Comparison of ENCODE assay signal across 8 mouse cellular contexts in the genomic region with DNA sequence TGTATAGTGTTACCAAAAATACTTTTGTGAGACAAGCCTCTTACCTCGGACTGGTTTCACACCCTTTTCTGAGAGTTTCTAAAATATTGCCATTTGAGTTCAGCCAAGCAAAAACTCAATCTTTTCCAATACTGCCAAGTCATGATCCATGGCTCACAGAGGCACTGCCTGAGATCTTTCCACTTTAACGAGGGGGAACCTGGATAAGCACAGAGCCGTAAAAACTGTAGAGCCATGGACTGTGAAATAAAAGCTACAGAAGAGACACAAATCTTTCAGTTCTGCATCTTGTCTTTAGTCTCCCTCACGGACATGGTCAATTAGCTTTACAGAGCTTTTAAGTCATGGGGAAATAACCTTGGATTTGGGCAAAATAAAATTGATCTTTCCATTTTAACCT. TPM values are rescaled to one million over a fixed set of nuclear protein-coding genes. Genes with fewer than 3 reads are reported as not detected.
DNase-seq lines count a peak whose midpoint lies in the region; ATAC-seq and TF ChIP-seq lines count a peak whose summit lies in the region.

No protein-coding gene starts in this region.

- H3K4me2 ChIP-seq in heart, embryonic 12.5 days: peak overlapping the region; percentile 69
- H3K4me2 ChIP-seq in forebrain, postnatal 0 days (ENCODE audit: low read depth): peak overlapping the region; percentile 59

- H3K36me3 ChIP-seq in heart, embryonic 12.5 days: peaks cover 23% of the 10 kb centered on the region
- peaks cover 25% of the 10 kb centered on the region for H3K36me3 ChIP-seq in ES-E14 (ENCODE audit: control insufficient read depth, insufficient read depth, low read length, poor library complexity, severe bottlenecking)
- H3K36me3 ChIP-seq in forebrain, postnatal 0 days (ENCODE audit: insufficient read depth): peaks cover 22% of the 10 kb centered on the region
- peaks cover 26% of the 10 kb centered on the region for H3K36me3 ChIP-seq in macrophage (ENCODE audit: inconsistent target)

- H3K9ac ChIP-seq in heart, embryonic 12.5 days: peak overlapping the region; percentile 91
- peak overlapping the region; percentile 100 for H3K9ac ChIP-seq in ES-E14 (ENCODE audit: insufficient read depth, low read depth, low read length, poor library complexity, severe bottlenecking)
- H3K9ac ChIP-seq in forebrain, postnatal 0 days: peak overlapping the region; percentile 95

- in situ Hi-C loops in ES-E14 (cut with MboI; ENCODE audit: low sequenced_read_pairs in 2 of 2, unreplicated experiment in 2 of 2): loop anchor here in 1 of 2 experiments (25.0 kb wide), 1 partner anchor 849 kb away; a partner anchor contains a TSS

- no peak for ATAC-seq in heart, embryonic 12.5 days (ENCODE audit: insufficient number of reproducible peaks, low FRiP score)
- ATAC-seq in forebrain, postnatal 0 days: no peak

- intact Hi-C loops in heart, postnatal 14 days (cut with DNase I): no loop called here

- H3K9me3 ChIP-seq in heart, embryonic 12.5 days (replicated peaks): no peaks in the 10 kb centered on the region
- H3K9me3 ChIP-seq in ES-E14 (ENCODE audit: control insufficient read depth, insufficient read depth, low read depth, low read length): no peaks in the 10 kb centered on the region
- no peaks in the 10 kb centered on the region for H3K9me3 ChIP-seq in forebrain, postnatal 0 days (ENCODE audit: low read length)

- no peaks in the 10 kb centered on the region for H3K27me3 ChIP-seq in heart, embryonic 12.5 days (replicated peaks)
- H3K27me3 ChIP-seq in forebrain, postnatal 0 days (ENCODE audit: insufficient read depth, low read length): no peaks in the 10 kb centered on the region

- H3K4me1 ChIP-seq in heart, embryonic 12.5 days (replicated peaks): peaks cover 35% of the 10 kb centered on the region
- peaks cover 3 to 8% of the 10 kb centered on the region in 2 experiments; a peak in 2 of 4 replicates for H3K4me1 ChIP-seq in ES-E14 (ENCODE audit: control insufficient read depth in 2 of 2, insufficient read depth in 2 of 2, low read length in 2 of 2, poor library complexity in 1 of 2)
- peaks cover 16% of the 10 kb centered on the region for H3K4me1 ChIP-seq in forebrain, postnatal 0 days (ENCODE audit: insufficient read depth)

- 50% methylated on average over 4 of the region's 4 CpGs for WGBS in heart, embryonic 12.5 days
- WGBS in forebrain, postnatal 0 days: 14% methylated on average over 4 of the region's 4 CpGs
- WGBS in macrophage (ENCODE audit: missing documents): 54% methylated on average over 4 of the region's 4 CpGs

- H3K79me2 ChIP-seq in macrophage (ENCODE audit: inconsistent target): peaks cover 31% of the 10 kb centered on the region

- DNase-seq in heart, postnatal 14 days: no peak
- no peak for DNase-seq in ES-E14 (ENCODE audit: low read depth, low spot score)
- no peak for DNase-seq in forebrain, postnatal 0 days
- no peak for DNase-seq in frontal cortex, postnatal 14 days (ENCODE audit: low spot score in 2 of 2)
- DNase-seq in embryo, embryonic 9.5 days (ENCODE audit: extremely low spot score): no peak
- no peak for DNase-seq in right cerebral cortex, postnatal 14 days

- peak overlapping the region; percentile 86 for H3K4me3 ChIP-seq in heart, embryonic 12.5 days
- H3K4me3 ChIP-seq in ES-E14 (ENCODE audit: insufficient read depth in 1 of 2, low read depth in 1 of 2, low read length in 2 of 2, poor library complexity in 1 of 2, severe bottlenecking in 1 of 2) (peak overlapping the region; percentile 80 to 100), macrophage (ENCODE audit: inconsistent target) (peak overlapping the region; percentile 67)
- H3K4me3 ChIP-seq in forebrain, postnatal 0 days (ENCODE audit: low read depth, low read length): peak overlapping the region; percentile 100

- peak overlapping the region; percentile 83; the same call in 1 of the 2 replicates for H3K27ac ChIP-seq in heart, embryonic 12.5 days (ENCODE audit: poor library complexity, severe bottlenecking)
- H3K27ac ChIP-seq in ES-E14 (ENCODE audit: insufficient read depth, low read depth, low read length, poor library complexity, severe bottlenecking): no peak overlapping the region
- H3K27ac ChIP-seq in forebrain, postnatal 0 days (ENCODE audit: low read depth, low read length): peak overlapping the region; percentile 100; the same call in 1 of the 2 replicates
- H3K27ac ChIP-seq in macrophage: peak overlapping the region; percentile 79; the same call in 1 of the 2 replicates

- TF ChIP-seq CTCF in forebrain, postnatal 0 days (IDR thresholded peaks at IDR 0.05; ENCODE audit: low read depth): no peak

TF ChIP-seq in ES-E14, 5 proteins besides CTCF, POLR2A, EP300 and RAD21:
- TF ChIP-seq HCFC1 (IDR thresholded peaks at IDR 0.05; ENCODE audit: borderline replicate concordance, insufficient read depth, low read length) (no peak), CHD2 (IDR thresholded peaks at IDR 0.05; ENCODE audit: low read depth, low read length) (no peak), ZNF384 (IDR thresholded peaks at IDR 0.05; ENCODE audit: low read depth, low read length) (no peak), ZC3H11A (IDR thresholded peaks at IDR 0.05; ENCODE audit: borderline replicate concordance, low read depth, low read length) (no peak), MAFK (IDR thresholded peaks at IDR 0.05; ENCODE audit: insufficient read depth, low read depth, low read length) (no peak)

RNA-seq across cellular contexts. Expression of a gene that starts 1.1 kb away (rescaled TPM):
- polyA plus RNA-seq in heart, embryonic 12.5 days (2016; fragmentation: Nextera tagmentation; extraction: Ambion mirVana): 510 TPM in 2 replicates
- 100 to 1,000 TPM; 155 to 167 TPM for total RNA-seq in heart, postnatal 14 days (2021)
- 269 and 331 TPM in 2 replicates for total RNA-seq in ES-E14 (2012; rRNA removed)
- total RNA-seq in forebrain, postnatal 0 days (2014; rRNA removed): 273 and 366 TPM in 2 replicates
- 580 and 648 TPM in 2 replicates for polyA plus RNA-seq in forebrain, postnatal 0 days (2015; fragmentation: Nextera tagmentation; extraction: Ambion mirVana)
- total RNA-seq in macrophage (2018; cell fraction: chromatin; rRNA removed): 100 to 1,000 TPM; 230 to 869 (median 471) TPM
- total RNA-seq in macrophage (2018; cell fraction: cytosol; rRNA removed): 100 to 1,000 TPM; 113 to 172 (median 137) TPM
- total RNA-seq in macrophage (2018; cell fraction: nucleus; rRNA removed): 100 to 1,000 TPM; 203 to 899 (median 388) TPM
- 111 to 154 TPM (median 137 TPM) in 3 replicates for polyA plus RNA-seq in macrophage (2018)

RNA-seq across cellular contexts. Expression of a gene that starts 37.6 kb away (rescaled TPM):
- polyA plus RNA-seq in heart, embryonic 12.5 days (2016; fragmentation: Nextera tagmentation; extraction: Ambion mirVana): 51.0 and 53.7 TPM in 2 replicates
- 10 to 100 TPM; 65.2 to 72.1 TPM for total RNA-seq in heart, postnatal 14 days (2021)
- total RNA-seq in ES-E14 (2012; rRNA removed): 75.5 and 90.9 TPM in 2 replicates
- 172 and 182 TPM in 2 replicates for total RNA-seq in forebrain, postnatal 0 days (2014; rRNA removed)
- 36.9 and 42.4 TPM in 2 replicates for polyA plus RNA-seq in forebrain, postnatal 0 days (2015; fragmentation: Nextera tagmentation; extraction: Ambion mirVana)
- 100 to 1,000 TPM; 131 to 209 (median 169) TPM for total RNA-seq in macrophage (2018; cell fraction: chromatin; rRNA removed)
- 10 to 100 TPM; 20.3 to 30.6 (median 24.8) TPM for total RNA-seq in macrophage (2018; cell fraction: cytosol; rRNA removed)
- 100 to 1,000 TPM in 12 of 26 experiments, 10 to 100 TPM in 14; 62.6 to 145 (median 97.2) TPM for total RNA-seq in macrophage (2018; cell fraction: nucleus; rRNA removed)
- 20.7 to 24.6 TPM (median 23.1 TPM) in 3 replicates for polyA plus RNA-seq in macrophage (2018)

RNA-seq across cellular contexts. Expression of a gene that starts 51.1 kb away (rescaled TPM):
- polyA plus RNA-seq in heart, embryonic 12.5 days (2016; fragmentation: Nextera tagmentation; extraction: Ambion mirVana): 2.1 and 2.4 TPM in 2 replicates
- total RNA-seq in heart, postnatal 14 days (2021): 1 to 10 TPM; 1.2 to 1.7 TPM
- 0.62 and 0.90 TPM in 2 replicates for total RNA-seq in ES-E14 (2012; rRNA removed)
- total RNA-seq in forebrain, postnatal 0 days (2014; rRNA removed): 5.1 and 5.4 TPM in 2 replicates
- 3.7 and 5.2 TPM in 2 replicates for polyA plus RNA-seq in forebrain, postnatal 0 days (2015; fragmentation: Nextera tagmentation; extraction: Ambion mirVana)
- total RNA-seq in macrophage (2018; cell fraction: chromatin; rRNA removed): not detected
- total RNA-seq in macrophage (2018; cell fraction: cytosol; rRNA removed): under 1 TPM in 2 of 26 experiments, not detected in 24; 0.10 to 0.14 TPM
- total RNA-seq in macrophage (2018; cell fraction: nucleus; rRNA removed): under 1 TPM in 1 of 26 experiments, not detected in 25; 0.86 TPM
- not detected in 3 replicates for polyA plus RNA-seq in macrophage (2018)
